Mouse (Mus musculus) Patski (cell line): ENCODE measurements around the gene Rab42. TPM values are rescaled to one million over a fixed set of nuclear protein-coding genes. Genes with fewer than 3 reads are reported as not detected.
"Not testable (repeated sequence)": the region's sequence is repeated elsewhere in the genome, so short reads cannot be mapped to it uniquely, and the experiment has no call there.

ENCODE experiments used
- ATAC-seq: fragments of 100-300 bp; one replicate; pipeline ENCODE4 v1.8.0; 2021
- CTCF ChIA-PET: fragments of 350-600 bp; sonication (Branson Sonifier 250); formaldehyde crosslinking; loops from one replicate; lab custom pipeline; 2022; ENCODE audit warnings: inconsistent platforms; lab: Charles Lee
- POLR2A ChIA-PET: fragments of 350-600 bp; sonication (Branson Sonifier 250); formaldehyde crosslinking; loops from one replicate; lab custom pipeline; 2022; ENCODE audit warnings: antibody characterized with exemption, inconsistent platforms; lab: Charles Lee
- DNase-seq: peaks from one replicate; pipeline ENCODE4 v3.0.0-alpha.2; 2011; ENCODE audit warnings: low read depth, low spot score
- H3K27me3 ChIP-seq: fragments of 371-371 bp; one replicate; pipeline ENCODE4 v1.5.1; 2021
- CTCF ChIP-seq: fragments of 100-300 bp; IDR thresholded peaks from one replicate; pipeline ENCODE4 v1.5.1; 2021
- in situ Hi-C: fragments of 300-500 bp; cut with MboI; formaldehyde crosslinking; loops from 3 replicates; pipeline ENCODE4 v1.11.1; 2018; ENCODE audit warnings: low pct_unique_long_range_greater_than_20kb, mixed read lengths
- polyA plus RNA-seq: library from polyadenylated mRNA; unstranded; gene quantifications from one replicate; pipeline ENCODE4 v1.2.3, GENCODE M21; 2021

The Rab42 gene
- polyA plus RNA-seq, 1 experiment from 2014 or later = not detected

DNA sequence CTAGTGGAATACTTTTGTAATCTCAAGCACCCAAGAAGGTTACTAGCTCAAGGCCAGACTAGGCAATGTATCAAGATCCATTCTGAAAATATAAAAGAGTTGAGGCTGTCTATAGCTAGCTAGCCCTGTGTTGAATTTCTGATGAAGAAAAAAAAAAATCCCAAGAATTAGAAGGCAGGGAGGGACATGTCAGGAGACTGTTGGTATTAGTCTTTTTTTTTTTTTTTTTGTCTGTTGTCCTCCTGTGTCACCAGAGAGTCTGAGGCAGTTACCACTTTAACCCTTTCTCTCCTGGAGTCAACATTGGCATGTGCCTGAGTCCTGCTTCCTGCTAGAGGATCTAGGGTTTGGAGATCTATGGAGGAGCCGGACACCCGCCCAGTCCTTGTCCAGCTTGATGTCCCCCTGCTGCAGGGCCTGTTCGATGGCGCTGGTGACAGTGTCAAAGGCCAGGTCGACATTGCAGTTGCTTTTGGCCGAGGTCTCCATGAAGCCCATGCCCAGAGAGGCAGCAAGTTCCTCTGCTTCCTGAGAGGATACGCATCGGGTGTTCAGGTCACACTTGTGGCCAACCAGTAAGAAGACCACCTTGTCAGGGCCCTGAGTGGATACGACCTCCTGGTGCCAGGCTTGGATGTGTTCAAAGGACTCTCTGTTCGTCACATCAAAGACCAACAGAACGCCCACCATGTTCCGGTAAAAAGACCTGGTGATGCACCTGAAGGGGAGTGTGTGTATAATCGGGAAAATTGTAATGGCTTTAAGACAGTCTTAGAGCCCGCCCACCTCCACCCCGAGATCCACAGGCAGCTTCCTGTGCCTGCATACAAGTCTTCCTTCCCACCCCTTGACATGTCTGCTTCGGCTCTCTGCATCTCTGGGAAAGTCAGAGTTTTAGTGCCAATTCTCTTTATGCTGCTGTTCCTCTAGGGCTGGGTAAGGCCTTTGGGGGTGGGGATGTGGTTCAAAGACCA lies 933 bp downstream of the Rab42 start:
- ATAC-seq = no peak
- ChIA-PET CTCF (no interaction called here), POLR2A (no interaction called here)
- TF ChIP-seq CTCF = no peak
- in situ Hi-C loops = loop anchor here (5.0 kb wide), 1 partner anchor 110 kb away; no protein-coding TSS in a partner anchor
- H3K27me3 ChIP-seq = no peaks in the 10 kb centered on the region
- no peak for DNase-seq

GRCm38 (mm10) chr4:132301486-132301885 lies 1.7 kb downstream of the Rab42 start:
- ChIA-PET POLR2A (no interaction called here), CTCF (no interaction called here)
- no peaks in the 10 kb centered on the region for H3K27me3 ChIP-seq
- no peak for ATAC-seq
- no peak for DNase-seq
- in situ Hi-C loops = loop anchor here (5.0 kb wide), 1 partner anchor 111 kb away; no protein-coding TSS in a partner anchor
- TF ChIP-seq CTCF = no peak

DNA sequence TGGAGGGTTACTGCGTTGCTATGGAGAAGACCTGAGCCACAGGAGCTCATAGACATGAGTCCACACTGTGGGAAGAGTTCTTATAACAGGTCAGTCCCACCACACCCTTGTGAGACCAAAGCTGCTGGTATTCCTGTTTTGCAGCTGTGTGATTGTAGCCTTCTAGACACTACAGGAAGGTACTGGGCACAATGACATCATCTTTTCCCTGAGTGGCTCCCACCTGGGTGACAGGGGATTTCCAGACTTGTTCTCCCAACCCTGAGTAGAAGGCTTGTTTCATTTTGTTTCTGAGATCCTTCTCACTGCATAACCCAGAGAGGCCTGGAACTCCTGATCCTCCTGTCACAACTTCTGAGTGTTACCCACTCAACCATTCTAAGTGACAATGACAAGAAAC lies 3.3 kb downstream of the Rab42 start:
- DNase-seq = no peak
- no peaks in the 10 kb centered on the region for H3K27me3 ChIP-seq
- TF ChIP-seq CTCF = no peak
- ChIA-PET POLR2A (no interaction called here), CTCF (interaction anchor here (1.7 kb wide), 1 partner anchor 10 kb away, joined by 4 read pairs; no protein-coding TSS in a partner anchor)
- ATAC-seq = no peak
- in situ Hi-C loops = loop anchor here (5.0 to 10.0 kb wide), 2 partner anchors 112 to 215 kb away; partner anchors contain the start of gene Sesn2

- no peaks in the 10 kb centered on the region for H3K27me3 ChIP-seq
- peak; percentile 39 for TF ChIP-seq CTCF
- DNase-seq (no peak), ATAC-seq (no peak)
- ChIA-PET POLR2A (no interaction called here), CTCF (interaction anchor here (0.8 to 1.2 kb wide), 3 partner anchors 11 to 218 kb away, joined by 3 to 4 read pairs (median 3); no protein-coding TSS in a partner anchor)
- in situ Hi-C loops = loop anchor here (10.0 kb wide), 1 partner anchor 219 kb away; the partner anchor contains the start of gene Sesn2
Observed at GRCm38 (mm10) chr4:132295696-132296390, 7.3 kb downstream of the Rab42 start.

DNA sequence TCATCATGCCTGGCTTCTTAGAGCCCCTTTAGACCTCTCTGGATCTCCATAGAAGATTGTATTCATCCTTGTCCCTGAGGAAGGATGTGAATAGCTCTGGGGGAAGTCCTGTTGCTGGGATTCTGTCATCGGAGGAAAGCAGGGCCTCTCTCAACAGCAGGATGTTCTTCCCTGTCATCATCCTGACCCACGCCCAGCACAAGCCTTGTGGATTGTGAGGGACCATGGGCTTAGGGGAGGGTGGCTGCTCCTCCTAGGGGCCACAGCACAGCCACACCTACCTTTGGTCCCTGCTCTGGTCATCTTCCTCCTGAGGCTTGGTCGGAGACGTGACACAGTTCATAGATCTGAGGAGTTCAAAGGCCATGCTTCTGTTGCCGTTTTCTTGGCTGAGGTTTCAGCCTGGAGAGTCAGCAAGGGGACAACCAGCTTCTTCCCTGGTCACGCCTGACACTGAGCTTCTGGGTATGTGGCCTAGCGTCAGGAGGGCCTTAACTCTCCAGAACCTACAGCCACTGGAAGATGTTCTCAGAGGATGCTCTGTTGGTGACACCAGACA lies 9.4 kb downstream of the Rab42 start:
- no peak for TF ChIP-seq CTCF
- in situ Hi-C loops = loop anchor here (10.0 kb wide), 1 partner anchor 221 kb away; the partner anchor contains the start of gene Sesn2
- ChIA-PET POLR2A (interaction anchor here (1.0 kb wide), 1 partner anchor 19 kb away, joined by 3 read pairs; the partner anchor contains the start of gene Taf12), CTCF (interaction anchor here (0.9 kb wide), 1 partner anchor 16 kb away, joined by 3 read pairs; no protein-coding TSS in a partner anchor)
- no peaks in the 10 kb centered on the region for H3K27me3 ChIP-seq
- no peak for ATAC-seq
- no peak for DNase-seq

GRCm38 (mm10) chr4:132292988-132293387 lies 10.2 kb downstream of the Rab42 start:
- CTCF ChIA-PET = interaction anchor here (1.2 kb wide), 1 partner anchor 14 kb away, joined by 6 read pairs; no protein-coding TSS in a partner anchor
- ATAC-seq (no peak), DNase-seq (no peak)
- no peaks in the 10 kb centered on the region for H3K27me3 ChIP-seq
- in situ Hi-C loops = loop anchor here (10.0 kb wide), 1 partner anchor 222 kb away; the partner anchor contains the start of gene Sesn2
- peak; percentile 64 for TF ChIP-seq CTCF
- POLR2A ChIA-PET = no interaction called here

GRCm38 (mm10) chr4:132291624-132292335 lies 11.4 kb downstream of the Rab42 start:
- no peak for TF ChIP-seq CTCF
- in situ Hi-C loops = loop anchor here (10.0 kb wide), 1 partner anchor 223 kb away; the partner anchor contains the start of gene Sesn2
- CTCF ChIA-PET = interaction anchor here (0.9 to 1.2 kb wide), 4 partner anchors 13 to 54 kb away, joined by 3 to 6 read pairs (median 4); no protein-coding TSS in a partner anchor

DNA sequence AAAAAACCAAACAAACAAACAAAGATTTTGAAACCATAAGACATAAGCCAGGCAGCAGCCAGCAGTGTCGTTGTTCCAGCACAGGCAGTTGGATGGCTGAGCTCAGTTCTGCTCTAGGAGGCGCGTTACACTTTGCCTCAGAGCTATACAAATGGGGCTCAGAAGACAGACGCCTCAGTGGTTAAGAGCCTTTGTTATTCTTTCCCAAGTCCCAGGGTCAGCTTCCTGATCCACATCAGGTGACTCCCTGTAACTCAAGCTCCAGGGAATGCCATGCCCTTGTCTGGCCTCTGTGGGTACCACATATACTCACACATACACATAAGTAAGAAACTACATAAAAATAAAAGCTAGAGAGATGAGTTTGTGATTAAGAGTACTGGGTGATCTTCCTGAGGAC lies 12.1 kb downstream of the Rab42 start:
- DNase-seq (no peak), ATAC-seq (no peak)
- no peaks in the 10 kb centered on the region for H3K27me3 ChIP-seq
- TF ChIP-seq CTCF = no peak
- in situ Hi-C loops = loop anchor here (10.0 kb wide), 1 partner anchor 224 kb away; the partner anchor contains the start of gene Sesn2
- ChIA-PET CTCF (interaction anchor here (0.9 to 1.0 kb wide), 2 partner anchors 26 to 54 kb away, joined by 3 read pairs; no protein-coding TSS in a partner anchor), POLR2A (interaction anchor here (0.6 to 1.6 kb wide), 2 partner anchors 17 to 19 kb away, joined by 4 to 7 read pairs; partner anchors contain the start of gene Taf12)

More at GRCm38 (mm10) chr4:132291624-132292335, 11.4 kb downstream of the Rab42 start:
- POLR2A ChIA-PET = interaction anchor here (1.6 kb wide), 1 partner anchor 17 kb away, joined by 4 read pairs; the partner anchor contains the start of gene Taf12
- H3K27me3 ChIP-seq = no peaks in the 10 kb centered on the region
- DNase-seq (no peak), ATAC-seq (no peak)

DNA sequence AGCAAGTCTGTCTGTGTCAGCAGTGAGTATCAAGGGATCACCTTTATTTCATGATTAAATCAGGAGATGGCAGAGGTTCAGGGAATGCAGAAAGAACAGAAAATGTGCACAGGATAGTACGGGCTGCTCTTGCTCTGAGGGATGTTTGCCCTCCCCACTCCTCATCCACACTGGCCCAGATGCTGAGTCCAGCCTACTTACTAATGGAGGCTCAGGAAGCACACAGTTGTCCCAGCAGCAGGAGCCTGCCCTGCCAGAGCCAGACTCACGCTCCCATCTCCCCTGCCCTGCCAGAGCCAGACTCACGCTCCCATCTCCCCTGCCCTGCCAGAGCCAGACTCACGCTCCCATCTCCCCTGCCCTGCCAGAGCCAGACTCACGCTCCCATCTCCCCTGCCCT lies 14.3 kb downstream of the Rab42 start:
- DNase-seq, H3K27me3 ChIP-seq, in situ Hi-C loops, CTCF ChIA-PET, ATAC-seq, POLR2A ChIA-PET: not testable (repeated sequence)
